Mouse (Mus musculus) cerebellum, adult 8-10 months (tissue): ENCODE results near the gene Gm7030.
A peak's percentile ranks its signal among the peaks of the same experiment; 100 is the strongest.
"Not testable (repeated sequence)": the region's sequence is repeated elsewhere in the genome, so short reads cannot be mapped to it uniquely, and the experiment has no call there.

Experiments used
- DNase-seq: peaks from one replicate; pipeline ENCODE4 v3.0.0; 2022

Gm7030 gene

GRCm38 (mm10) chr17:36081901-36082300, 47.3 kb downstream of the Gm7030 start:
- not testable (repeated sequence) for DNase-seq

- DNase-seq: peak; percentile 62
These were observed 68.4 kb downstream of the Gm7030 start for GRCm38 (mm10) chr17:36060829-36061228.
